Mouse (Mus musculus) bone marrow macrophage, adult 2 months (primary cell): ENCODE data around the gene Jazf1.

Source experiments
- CTCF ChIP-seq: IDR thresholded peaks from 2 replicates; pipeline ENCODE4 v1.5.1; 2012; ENCODE audit warnings: low read depth, mild to moderate bottlenecking, low read length, moderate library complexity
- POLR2A ChIP-seq: IDR thresholded peaks from 2 replicates; pipeline ENCODE4 v1.6.1; 2012; ENCODE audit warnings: mild to moderate bottlenecking, low read depth, low read length, borderline replicate concordance

- TF ChIP-seq CTCF (no peak), POLR2A (no peak)
Observed at GRCm38 (mm10) chr6:53006032-53006431, 62.4 kb downstream of the Jazf1 start.
